Mouse (Mus musculus) stomach, postnatal 0 days (tissue): Measurements from ENCODE around the gene Atxn2.

Experiments
- CTCF ChIP-seq: IDR thresholded peaks from 2 replicates; pipeline ENCODE4 v1.5.1; 2016; ENCODE audit warnings: antibody characterized with exemption, low read depth, mild to moderate bottlenecking, moderate library complexity
- EP300 ChIP-seq: optimal IDR thresholded peaks from 2 replicates; pipeline ENCODE3; 2016; ENCODE audit warnings: antibody characterized with exemption

- TF ChIP-seq CTCF (no peak), EP300 (no peak)
These were observed 150.8 kb downstream of the Atxn2 start for GRCm38 (mm10) chr5:121861964-121862363.
